Mouse (Mus musculus) kidney, adult 2 months (tissue): ENCODE results near the gene Trpc7.

Source experiments
- CTCF ChIP-seq: fragments of 200-500 bp; conservative IDR thresholded peaks from 2 replicates; pipeline ENCODE4 v1.5.1; 2011; ENCODE audit warnings: low read depth, mild to moderate bottlenecking, control low read depth, low read length, moderate library complexity, mixed read lengths; ENCODE audit not compliant: insufficient read depth, insufficient read length
- POLR2A ChIP-seq: fragments of 200-500 bp; IDR thresholded peaks from one replicate; pipeline ENCODE4 v1.6.1; 2011; ENCODE audit warnings: low read depth, low read length, control low read depth

GRCm38 (mm10) chr13:56845866-56846265 lies 49.9 kb downstream of the Trpc7 start:
- TF ChIP-seq CTCF (no peak), POLR2A (no peak)
